Mouse (Mus musculus): ENCODE data around the gene Lcn3. TPM values are rescaled to one million over a fixed set of nuclear protein-coding genes. Genes with fewer than 3 reads are reported as not detected.
"Not testable (repeated sequence)": the region's sequence is repeated elsewhere in the genome, so short reads cannot be mapped to it uniquely, and the experiment has no call there.

Lcn3 gene
- total RNA-seq (2021): not detected
- long read RNA-seq: 0 reads

DNA sequence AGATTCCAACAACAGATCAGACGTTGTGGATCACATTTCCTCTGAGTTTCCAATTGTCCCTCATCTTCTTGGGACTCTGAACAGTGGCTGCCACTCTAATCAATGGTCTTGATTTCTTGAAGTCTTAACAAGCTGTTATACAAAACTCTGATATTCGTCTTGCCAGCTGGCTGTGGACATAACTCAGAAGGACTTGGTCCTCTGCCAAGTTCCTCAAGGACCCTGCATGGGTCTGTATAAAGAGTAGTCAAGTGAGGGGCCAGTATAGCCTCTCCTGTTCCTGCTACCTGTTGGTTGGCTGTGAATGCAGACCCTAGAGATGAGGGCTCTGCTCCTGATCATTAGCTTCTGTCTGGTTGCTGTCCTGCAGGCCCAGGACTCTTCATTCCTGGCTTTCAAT, at the start of gene Lcn3:
TSS of gene Lcn3 (plus strand) at position 301 of the 400 bp plus-strand sequence.
- DNase-seq (ENCODE audit: low spot score in 2 of 2): no peak

DNA sequence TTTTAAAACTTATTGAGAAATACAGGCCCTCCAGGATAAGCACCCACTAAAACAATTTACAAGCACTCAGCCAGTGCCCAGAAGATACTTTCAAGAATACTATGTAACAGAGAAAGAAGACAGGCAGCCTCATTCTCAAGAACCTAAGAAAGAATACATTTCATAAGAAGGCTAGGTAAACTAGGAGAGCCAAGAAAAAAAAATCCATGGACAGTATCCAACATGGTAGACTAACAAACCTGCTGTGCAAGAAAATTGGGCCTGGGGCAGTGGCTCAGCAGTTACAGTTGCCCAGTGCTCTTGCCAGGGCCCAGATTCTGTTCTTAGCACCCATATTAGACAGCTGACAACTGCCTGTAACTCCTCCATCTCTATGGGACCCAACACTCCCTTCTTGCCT, 48.1 kb upstream of the Lcn3 start:
- DNase-seq (ENCODE audit: low spot score in 2 of 2): no peak

DNA sequence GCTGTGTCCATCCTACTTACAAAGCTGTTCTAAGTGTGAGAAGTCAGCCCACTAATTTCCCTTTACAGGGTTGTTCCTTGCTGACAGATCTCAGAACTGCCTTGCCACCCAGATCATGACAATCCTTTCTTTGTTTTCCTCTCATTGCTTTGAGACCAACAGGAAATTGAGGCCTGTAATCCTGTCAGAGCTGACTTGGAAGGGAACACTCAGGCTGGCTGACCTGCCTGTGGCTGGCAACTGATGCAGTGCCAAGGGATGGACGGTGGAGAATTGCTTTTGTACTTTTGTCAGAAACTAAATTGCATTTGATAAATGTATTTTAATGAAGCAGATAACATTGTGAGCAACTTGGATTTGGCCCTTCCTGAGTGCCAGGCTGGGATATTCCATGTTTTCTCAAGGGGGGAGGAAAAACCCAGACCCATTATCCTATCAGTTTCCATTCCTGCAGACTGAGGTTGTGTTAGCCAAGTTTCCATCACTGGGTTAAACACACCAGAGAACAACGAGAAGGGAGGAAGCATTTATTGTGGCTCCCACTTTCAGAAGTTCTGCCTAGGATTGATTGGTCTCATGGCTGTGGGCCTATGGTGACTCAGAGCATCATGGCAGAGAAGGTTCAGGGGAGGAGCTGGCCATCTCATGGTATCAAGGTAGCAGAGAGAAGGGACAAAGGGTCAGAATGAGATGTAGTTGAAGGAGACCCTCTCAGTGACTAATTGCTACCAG, 32.0 kb upstream of the Lcn3 start:
- DNase-seq (ENCODE audit: low spot score in 2 of 2): no peak

DNA sequence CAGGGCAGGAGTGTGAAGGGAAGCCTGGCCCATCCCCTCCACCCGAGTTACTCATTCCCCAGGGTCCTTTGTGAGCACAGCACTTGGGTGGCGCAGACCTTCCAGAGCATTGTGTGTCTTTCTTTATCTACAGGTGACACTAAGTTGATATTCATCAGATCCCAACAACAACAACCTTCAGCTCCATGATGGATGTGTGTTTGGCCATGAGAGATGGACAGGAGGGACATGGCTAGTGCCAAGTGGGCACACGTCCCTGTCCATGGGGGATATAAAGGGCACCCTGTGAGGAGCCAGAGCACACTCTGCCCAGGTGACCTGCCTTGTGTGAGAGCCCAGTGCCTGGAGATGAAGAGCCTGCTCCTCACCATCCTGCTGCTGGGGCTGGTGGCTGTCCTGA, 28.7 kb upstream of the Lcn3 start, which contains the start of gene Obp2b:
TSS of gene Obp2b (plus strand) at position 301 of the 400 bp plus-strand sequence.
- DNase-seq (ENCODE audit: low spot score in 2 of 2): not testable (repeated sequence)

DNA sequence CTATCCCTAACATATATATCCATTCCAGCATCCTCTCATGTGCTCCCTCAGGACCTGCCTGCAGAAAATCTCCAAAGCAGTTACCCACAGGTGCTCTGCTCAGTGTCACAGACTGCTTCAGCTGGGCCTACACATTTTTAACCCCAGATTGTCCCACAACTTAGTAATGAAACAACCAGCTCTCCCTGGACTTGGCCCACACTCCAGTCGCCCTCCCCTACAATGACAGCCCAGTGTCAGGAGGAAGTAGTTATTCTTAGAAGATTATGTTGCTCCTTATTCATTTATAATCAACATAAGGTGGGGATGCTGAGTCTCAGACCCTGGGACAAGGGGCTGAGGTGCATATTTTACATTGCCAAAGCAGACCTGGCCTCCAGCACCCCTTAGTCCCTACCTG, 23.7 kb upstream of the Lcn3 start:
- DNase-seq (ENCODE audit: low spot score in 2 of 2): no peak

DNA sequence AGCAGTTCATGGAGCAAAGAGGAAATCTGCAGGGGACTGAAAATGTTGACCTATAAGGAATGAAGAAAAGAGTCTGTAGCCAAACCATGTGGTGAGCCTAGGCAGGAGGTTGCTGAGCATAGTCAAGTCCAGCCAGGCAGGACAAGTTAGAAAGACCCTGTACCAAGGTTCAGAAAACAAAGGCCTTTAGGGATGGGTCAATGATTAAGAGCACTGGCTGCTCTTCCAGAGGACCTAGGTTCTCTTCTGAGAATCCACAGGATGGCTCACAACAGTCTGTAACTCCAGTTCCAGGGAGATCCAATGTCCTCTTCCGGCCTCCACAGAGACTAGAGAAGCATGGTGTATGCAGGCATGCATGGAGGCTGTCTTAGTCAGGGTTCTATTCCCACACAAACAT, 11.2 kb upstream of the Lcn3 start:
- DNase-seq (ENCODE audit: low spot score in 2 of 2): no peak

DNA sequence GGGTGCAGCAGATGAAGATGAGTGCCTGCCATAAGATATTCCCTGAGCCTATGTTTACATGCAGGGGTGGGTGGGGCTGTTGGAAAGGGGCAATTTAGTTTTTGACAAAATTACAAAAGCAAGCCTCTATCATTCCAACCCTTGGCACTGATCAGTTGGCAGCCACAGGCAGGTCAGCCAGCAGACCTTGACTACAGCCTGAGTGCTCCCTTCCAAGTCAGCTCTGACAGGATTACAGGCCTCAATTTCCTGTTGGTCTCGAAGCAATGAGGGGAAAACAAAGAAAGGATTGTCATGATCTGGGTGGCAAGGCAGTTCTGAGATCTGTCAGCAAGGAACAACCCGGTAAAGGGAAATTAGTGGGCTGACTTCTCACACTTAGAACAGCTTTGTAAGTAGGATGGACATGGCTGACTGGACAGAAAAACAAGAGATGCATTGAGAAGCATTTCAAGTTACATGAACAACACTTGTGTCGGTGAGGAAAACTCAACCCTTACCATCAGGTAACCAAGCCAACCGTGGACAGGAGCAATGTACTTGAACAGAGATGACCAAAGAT, 7.2 kb upstream of the Lcn3 start:
- no peak for DNase-seq (ENCODE audit: low spot score in 2 of 2)

DNA sequence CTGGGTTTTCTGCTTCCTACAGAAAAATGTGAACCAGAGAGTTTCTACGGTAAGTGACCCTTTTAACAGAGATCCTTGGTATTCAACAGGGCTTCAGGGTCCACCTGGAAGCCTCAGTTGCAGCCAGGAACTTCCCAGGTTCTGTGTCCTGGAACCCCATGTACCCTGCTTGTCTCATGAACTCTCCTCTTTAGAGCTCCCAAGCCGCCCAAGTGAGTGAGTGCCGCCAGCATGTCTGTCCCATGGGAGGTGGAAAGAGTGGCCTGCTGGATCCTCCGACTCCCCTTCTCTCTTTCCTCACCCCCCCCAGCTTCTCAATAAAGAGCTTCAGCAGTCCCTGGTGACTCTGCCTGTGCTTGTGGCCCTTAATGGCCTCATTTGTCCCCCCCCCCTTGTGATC, 2.4 kb downstream of the Lcn3 start:
- DNase-seq (ENCODE audit: low spot score in 2 of 2): no peak

DNA sequence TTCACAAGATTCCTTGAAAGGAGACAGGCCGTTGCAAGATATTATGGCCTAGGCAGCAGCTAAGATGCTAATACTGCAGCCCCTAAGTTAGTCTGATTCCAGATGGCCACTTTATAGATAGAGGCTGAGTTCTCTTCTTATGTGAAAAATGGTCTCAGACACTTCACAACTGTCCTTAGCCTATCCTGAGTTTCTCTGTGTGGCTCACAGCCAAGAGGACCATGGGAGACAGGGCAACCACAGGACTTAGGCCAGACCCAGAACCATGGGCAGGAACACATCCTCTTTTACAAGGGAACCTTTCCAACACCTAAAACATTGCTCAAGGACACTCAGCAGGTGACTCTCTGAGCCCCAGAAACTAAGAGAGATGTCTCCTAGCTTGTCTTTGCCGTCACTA, 8.1 kb downstream of the Lcn3 start:
- DNase-seq (ENCODE audit: low spot score in 2 of 2): no peak

DNA sequence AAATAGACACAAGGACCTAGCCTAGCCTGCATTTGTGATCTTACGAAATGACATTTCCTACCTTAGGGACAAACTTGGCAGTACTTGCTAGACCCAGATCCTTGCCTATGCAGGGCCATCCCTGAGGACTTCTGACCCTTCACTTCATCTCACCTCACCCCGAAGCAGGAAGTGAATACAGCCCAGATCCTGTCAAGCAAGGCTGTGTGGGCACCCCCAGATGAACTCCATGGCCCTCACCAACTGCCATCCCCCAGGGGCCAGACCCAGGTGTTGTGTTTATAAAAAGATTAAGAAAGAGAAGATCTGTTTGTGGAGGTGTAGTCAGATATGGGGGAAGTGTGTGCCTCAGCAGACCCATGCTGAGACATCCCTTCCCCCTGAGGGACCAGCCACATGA, 9.3 kb downstream of the Lcn3 start:
- no peak for DNase-seq (ENCODE audit: low spot score in 2 of 2)

DNA sequence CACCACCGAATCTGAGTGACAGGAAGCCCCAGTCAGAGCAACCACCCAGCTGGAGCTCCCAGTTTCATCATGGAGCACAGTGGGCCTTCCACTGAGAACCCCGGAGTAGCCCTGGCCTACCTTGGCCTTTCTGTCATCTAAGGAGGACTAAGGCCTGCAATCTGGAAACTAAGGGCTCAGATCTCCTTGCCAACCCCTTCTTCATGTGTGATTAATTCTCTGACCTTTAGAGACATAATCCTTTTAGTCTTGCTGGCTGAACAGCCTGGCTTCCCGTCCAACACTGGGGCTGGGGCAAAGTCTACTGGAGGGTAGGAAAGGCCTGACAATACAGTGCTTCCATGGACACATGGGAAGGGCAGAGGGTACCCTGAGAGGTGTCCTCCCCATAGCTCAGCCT, 10.6 kb downstream of the Lcn3 start:
- no peak for DNase-seq (ENCODE audit: low spot score in 2 of 2)

DNA sequence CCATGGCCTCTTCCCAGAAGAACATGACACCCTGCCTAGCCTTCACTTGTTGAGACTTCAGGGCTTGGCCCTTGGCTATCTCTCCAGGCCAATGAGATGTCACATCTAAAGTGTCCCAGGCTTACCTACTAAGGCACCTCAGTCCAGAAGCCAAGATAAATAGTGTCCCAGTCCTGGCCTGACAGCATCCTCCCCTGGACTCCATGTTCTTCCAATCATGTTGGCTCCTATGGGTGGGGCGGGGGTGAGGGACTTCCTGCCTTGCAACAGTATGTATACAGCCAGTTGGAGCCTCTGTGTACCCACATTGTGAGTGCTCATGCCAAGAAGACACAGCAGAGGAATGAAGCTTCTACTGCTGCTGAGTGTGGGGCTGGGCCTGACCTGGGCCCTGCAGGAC, 11.3 kb downstream of the Lcn3 start, which contains the start of gene Lcn11:
TSS of gene Lcn11 (plus strand) at position 301 of the 400 bp plus-strand sequence.
- no peak for DNase-seq (ENCODE audit: low spot score in 2 of 2)

DNA sequence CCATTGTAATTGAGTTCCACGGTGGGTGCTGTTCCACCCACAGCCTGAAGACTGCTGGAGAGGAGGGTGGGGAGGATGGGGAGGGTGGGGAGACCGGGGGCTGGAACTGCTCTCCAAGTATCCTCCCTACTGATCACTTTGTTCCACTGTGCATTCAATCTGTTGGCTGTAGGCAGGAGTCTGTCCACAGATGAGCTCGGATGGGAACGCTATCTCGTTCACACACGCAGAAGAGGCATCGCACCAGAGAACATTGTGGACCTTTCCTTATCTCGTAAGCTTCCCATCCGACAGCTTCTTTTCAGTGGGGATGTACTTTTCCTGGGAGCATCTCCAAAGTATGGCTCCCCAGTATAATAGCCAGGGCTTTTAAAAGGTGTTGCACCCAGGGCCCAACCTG, 13.7 kb downstream of the Lcn3 start:
- DNase-seq (ENCODE audit: low spot score in 2 of 2): peak in 1 of 2 experiments; percentile 20

DNA sequence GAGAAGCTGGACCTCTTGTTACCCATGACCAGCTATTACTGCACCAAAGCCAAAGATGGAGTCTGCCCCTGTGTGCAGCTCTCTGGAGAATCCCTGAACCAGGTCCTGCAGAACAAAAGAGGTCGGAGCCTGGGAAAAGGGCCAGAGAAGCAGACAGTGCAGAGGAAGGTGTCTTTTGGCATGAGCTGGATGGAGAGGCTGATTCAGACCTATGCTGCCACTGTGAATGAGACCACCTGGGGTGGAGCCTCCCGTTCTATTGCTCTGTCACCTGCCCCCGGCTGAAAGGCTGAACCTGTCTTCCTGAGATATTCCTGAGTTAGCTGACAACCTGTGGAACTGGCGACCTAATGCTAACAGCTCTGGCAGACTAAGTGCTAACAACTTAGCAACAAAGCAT, 15.6 kb downstream of the Lcn3 start:
- no peak for DNase-seq (ENCODE audit: low spot score in 2 of 2)

DNA sequence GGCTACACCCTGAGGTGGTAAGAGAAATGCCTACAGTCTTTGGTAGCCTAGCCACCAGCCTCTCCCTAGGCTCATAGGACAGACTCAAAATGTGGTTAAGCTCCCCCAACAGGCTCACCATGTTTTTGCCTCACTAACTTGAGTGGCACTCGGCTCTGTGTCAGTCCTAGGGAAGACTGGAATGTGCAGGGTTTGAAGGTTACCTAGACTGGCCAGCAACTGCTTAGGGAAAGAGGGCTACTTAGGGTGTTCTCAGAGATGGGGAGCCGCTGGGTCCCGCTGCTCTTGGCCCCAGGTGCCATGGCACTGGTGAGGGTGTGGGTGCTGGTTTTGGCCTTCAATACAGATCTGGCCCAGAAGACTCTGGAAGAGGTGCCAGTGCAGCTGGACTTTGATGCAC, 16.6 kb downstream of the Lcn3 start, which contains the start of gene Gm13539:
TSS of gene Gm13539 (plus strand) at position 301 of the 400 bp plus-strand sequence.
- DNase-seq (ENCODE audit: low spot score in 2 of 2): no peak

DNA sequence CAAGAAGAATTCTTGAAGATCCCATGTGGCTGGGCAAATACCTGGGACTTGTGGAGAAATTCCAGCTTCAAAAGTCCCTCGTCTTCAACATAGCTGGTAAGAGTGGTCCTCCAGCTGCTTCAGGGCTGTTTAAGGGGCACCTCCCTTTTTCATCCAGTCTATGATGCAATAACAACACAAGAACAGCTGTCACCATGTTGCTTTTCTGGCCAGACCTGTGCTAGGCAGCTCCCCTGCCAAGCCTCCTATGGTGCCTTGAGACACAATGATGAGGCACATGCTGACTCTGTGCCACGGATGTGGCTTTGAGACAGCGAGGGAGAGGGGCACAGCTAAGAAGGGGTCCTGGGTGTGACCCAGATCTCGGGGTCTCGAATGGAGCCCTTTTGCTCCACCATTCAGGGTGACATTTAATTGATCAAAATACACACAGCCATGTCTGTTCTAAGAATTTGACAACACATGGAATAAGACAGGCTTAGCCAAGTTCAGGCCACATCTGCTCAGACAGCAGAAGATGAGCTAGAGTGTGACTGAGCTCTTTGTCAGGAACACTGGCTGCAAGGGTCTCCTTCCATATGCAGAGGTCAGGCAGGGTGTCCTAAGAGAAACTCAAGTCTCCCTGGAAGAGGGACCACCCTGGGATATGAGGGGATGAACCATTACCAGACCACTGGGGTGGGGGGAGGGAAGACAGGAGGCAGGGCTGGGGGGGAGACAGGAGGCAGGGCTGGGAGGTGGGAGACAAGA, 20.4 kb downstream of the Lcn3 start:
- no peak for DNase-seq (ENCODE audit: low spot score in 2 of 2)

DNA sequence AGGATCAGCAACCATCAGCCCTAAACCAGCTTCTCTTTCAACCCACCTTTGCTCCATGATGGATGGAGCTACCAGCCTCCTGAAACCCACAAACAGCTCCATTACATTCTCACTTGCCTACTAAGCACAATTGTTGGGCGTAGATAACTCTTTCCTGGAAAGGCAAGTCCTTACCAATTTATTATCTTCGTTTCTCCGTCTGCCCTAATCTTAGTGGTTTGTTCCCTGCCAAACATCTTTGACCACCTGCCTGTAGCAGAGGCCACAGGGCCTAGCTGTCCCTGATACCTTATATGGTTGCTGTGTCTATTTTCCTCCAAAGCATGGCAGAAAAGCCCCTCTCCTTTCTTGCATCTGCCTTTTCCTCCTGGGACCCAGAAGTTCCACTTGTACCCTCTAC, 23.7 kb downstream of the Lcn3 start:
- no peak for DNase-seq (ENCODE audit: low spot score in 2 of 2)

DNA sequence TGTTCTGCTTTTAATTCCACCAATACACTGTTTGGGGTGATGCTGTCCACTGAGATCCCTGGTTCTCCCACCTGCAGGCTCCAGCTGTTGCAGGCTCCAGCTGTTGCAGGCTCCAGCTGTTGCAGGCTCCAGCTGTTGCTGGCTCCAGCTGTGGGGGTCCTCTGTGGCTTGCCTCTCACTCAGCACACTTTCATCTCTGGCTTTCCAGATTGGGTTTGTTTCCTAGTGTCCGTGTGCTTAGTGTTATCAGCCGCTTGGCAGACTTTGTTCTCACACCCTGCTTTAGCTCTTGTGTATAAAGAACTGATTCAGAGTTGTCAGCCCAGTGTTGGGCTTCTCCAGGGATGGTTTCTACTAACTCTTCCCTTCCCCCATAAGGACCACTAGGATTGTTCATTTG, 32.3 kb downstream of the Lcn3 start:
- DNase-seq (ENCODE audit: low spot score in 2 of 2): no peak

DNA sequence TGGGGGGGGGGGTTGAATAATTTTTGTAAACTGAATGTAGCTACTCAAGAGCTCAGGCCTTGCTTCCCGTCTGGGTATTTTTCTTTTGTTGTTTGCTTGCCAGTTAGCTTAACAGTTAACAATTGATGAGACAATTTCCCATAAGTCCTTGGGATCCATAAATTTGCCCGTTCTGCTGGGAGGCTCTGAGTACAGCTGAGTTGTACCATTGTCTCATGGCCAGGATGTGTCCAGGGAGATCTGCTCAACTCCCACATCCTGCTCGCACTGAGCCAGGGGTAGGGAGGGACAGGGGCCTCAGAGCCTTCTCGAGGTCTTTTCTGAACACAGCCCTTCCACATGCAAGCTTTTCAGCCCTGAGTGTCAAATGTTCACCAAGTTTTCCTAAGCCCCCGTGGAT, 32.7 kb downstream of the Lcn3 start:
- no peak for DNase-seq (ENCODE audit: low spot score in 2 of 2)

DNA sequence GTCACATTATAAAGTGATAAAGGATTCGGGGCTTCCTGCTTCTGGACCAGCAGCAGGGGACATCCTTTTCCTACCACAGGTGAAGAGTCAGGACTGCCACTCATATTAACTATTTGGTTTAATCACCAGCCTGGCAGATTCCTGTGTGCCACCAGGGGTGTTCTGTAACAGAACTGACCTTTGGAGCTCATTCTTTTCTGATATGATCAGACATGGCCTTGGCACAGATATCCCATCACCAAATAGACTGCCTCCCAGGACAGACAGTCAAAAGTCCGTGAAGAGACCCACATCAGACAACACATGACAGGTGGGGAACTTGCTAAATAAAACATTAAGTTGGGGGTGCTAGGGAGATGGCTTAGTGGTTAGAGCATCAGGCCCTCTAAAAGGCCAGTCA, 46.3 kb downstream of the Lcn3 start:
- DNase-seq (ENCODE audit: low spot score in 2 of 2): no peak

DNA sequence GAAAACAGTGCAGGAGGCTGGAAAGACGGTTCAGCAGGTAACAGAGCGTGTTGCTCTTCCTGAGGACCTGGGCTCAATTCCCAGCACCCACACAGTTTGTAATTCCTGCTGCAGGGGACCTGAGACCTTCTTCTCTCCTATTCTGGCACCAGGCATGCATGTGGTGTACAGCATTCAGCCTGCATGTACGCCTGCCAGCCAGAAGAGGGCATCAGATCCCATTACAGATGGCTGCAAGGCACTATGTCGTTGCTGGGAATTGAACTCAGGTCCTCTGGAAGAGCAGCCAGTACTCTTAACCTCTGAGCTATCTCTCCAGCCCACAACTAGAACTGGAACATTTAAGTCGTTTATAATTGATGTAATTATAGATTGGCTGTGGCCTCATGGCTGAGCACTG, 48.0 kb downstream of the Lcn3 start:
- DNase-seq (ENCODE audit: low spot score in 2 of 2): no peak

DNA sequence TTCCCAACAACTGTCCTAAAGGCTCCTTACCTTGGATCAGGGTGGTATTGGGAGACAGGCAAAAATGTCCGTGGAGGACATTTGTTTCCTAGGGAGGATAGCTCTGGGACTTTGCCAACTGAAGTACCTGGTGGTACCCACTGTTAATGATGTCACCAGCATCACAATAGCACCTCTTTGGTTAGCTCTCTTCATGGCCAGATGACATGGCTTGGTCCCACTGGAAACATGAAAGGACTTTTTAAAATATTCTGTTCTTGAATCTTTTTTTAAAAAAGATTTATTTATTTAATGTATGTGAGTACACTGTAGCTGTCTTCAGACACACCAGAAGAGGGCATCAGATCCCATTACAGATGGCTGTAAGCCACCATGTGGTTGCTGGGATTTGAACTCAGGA, 50.4 kb downstream of the Lcn3 start, which contains the start of gene Glt6d1:
TSS of gene Glt6d1 (minus strand) at position 101 of the 400 bp plus-strand sequence.
- not testable (repeated sequence) for DNase-seq (ENCODE audit: low spot score in 2 of 2)

All from layer of hippocampus, adult 18-20 months (tissue).